Mouse (Mus musculus) layer of hippocampus, adult 18-20 months (tissue): ENCODE results near the gene Shank1. TPM values are rescaled to one million over a fixed set of nuclear protein-coding genes. Genes with fewer than 3 reads are reported as not detected.

Source experiments
- DNase-seq, 2 experiments: peaks; one replicate each; pipeline ENCODE4 v3.0.0; 2022; ENCODE audit warnings: low spot score in 2 of 2
- total RNA-seq, 2 experiments: library from RNA; stranded (reverse); gene quantifications; 2 replicates each; pipeline ENCODE4 v1.2.3; 2021

Gene Shank1
- total RNA-seq, 2 experiments from 2014 or later: 626 to 653 TPM

- DNase-seq: peak in 1 of 2 experiments; percentile 46
Measured at GRCm38 (mm10) chr7:44360792-44361301, 50.8 kb downstream of the Shank1 start.

- no peak for DNase-seq
Measured at GRCm38 (mm10) chr7:44372678-44373077, 62.6 kb downstream of the Shank1 start.

GRCm38 (mm10) chr7:44373460-44373859 is 63.4 kb downstream of the Shank1 start:
- DNase-seq: no peak

- DNase-seq: peak; percentile 92 to 97
Measured at GRCm38 (mm10) chr7:44373889-44374652, 64.0 kb downstream of the Shank1 start.

- peak in 1 of 2 experiments; percentile 57 for DNase-seq
Measured at GRCm38 (mm10) chr7:44374756-44375155, 64.7 kb downstream of the Shank1 start.

- no peak for DNase-seq
Measured at GRCm38 (mm10) chr7:44375207-44375606, 65.2 kb downstream of the Shank1 start.

GRCm38 (mm10) chr7:44375793-44376192 is 65.7 kb downstream of the Shank1 start:
- no peak for DNase-seq

- no peak for DNase-seq
Measured at GRCm38 (mm10) chr7:44378290-44378689, 68.2 kb downstream of the Shank1 start.

- DNase-seq: peak; percentile 84 to 94
Measured at GRCm38 (mm10) chr7:44382541-44382940, 72.5 kb downstream of the Shank1 start.

- DNase-seq: peak; percentile 67 to 88
Measured at GRCm38 (mm10) chr7:44383980-44384715, 74.1 kb downstream of the Shank1 start, which contains the start of gene Syt3. TSS of gene Syt3 (plus strand) at chr7:44384102.

- no peak for DNase-seq
Measured at GRCm38 (mm10) chr7:44384716-44385059, 74.6 kb downstream of the Shank1 start.

- DNase-seq: no peak
Measured at GRCm38 (mm10) chr7:44385720-44386119, 75.7 kb downstream of the Shank1 start, which contains the start of gene 1700008O03Rik. TSS of gene 1700008O03Rik (minus strand) at chr7:44385820.

GRCm38 (mm10) chr7:44391831-44392230 is 81.8 kb downstream of the Shank1 start:
- DNase-seq: no peak

GRCm38 (mm10) chr7:44392341-44392740 is 82.3 kb downstream of the Shank1 start:
- no peak for DNase-seq

GRCm38 (mm10) chr7:44393284-44393683 is 83.2 kb downstream of the Shank1 start:
- no peak for DNase-seq

GRCm38 (mm10) chr7:44398570-44398969 is 88.5 kb downstream of the Shank1 start:
- peak in 1 of 2 experiments; percentile 65 for DNase-seq

- DNase-seq: no peak
Measured at GRCm38 (mm10) chr7:44401673-44402072, 91.6 kb downstream of the Shank1 start.

GRCm38 (mm10) chr7:44405346-44406014 is 95.4 kb downstream of the Shank1 start:
- DNase-seq: peak; percentile 96 to 99

GRCm38 (mm10) chr7:44406015-44406355 is 95.9 kb downstream of the Shank1 start:
- DNase-seq: no peak
